Mouse (Mus musculus) lung, postnatal 0 days (tissue): Measurements from ENCODE around the gene Map3k15.

Experiments
- CTCF ChIP-seq: IDR thresholded peaks from 2 replicates; pipeline ENCODE4 v1.5.1; 2016; ENCODE audit warnings: antibody characterized with exemption, mild to moderate bottlenecking
- EP300 ChIP-seq: IDR thresholded peaks from 2 replicates; pipeline ENCODE4 v1.6.1; 2016; ENCODE audit warnings: antibody characterized with exemption, mild to moderate bottlenecking, control low read depth

- TF ChIP-seq CTCF (no peak), EP300 (no peak)
Observed at GRCm38 (mm10) chrX:159961385-159961784, 26.8 kb upstream of the Map3k15 start.
